Mouse (Mus musculus) olfactory bulb, adult 2 months (tissue): ENCODE data around the gene Dmpk. TPM values are rescaled to one million over a fixed set of nuclear protein-coding genes. Genes with fewer than 3 reads are reported as not detected.
"Not testable (repeated sequence)": the region's sequence is repeated elsewhere in the genome, so short reads cannot be mapped to it uniquely, and the experiment has no call there.

Source experiments
- H3K27ac ChIP-seq: fragments of 200-500 bp; 2 replicates; pipeline ENCODE4 v1.5.1; 2012; ENCODE audit warnings: low read depth, low read length; ENCODE audit not compliant: insufficient read depth
- H3K4me1 ChIP-seq: fragments of 200-500 bp; 2 replicates; pipeline ENCODE4 v1.6.1; 2012; ENCODE audit warnings: low read length; ENCODE audit not compliant: control insufficient read depth, insufficient read depth
- H3K4me3 ChIP-seq: fragments of 200-500 bp; 2 replicates; pipeline ENCODE4 v1.5.1; 2012; ENCODE audit warnings: mild to moderate bottlenecking, low read depth, low read length, moderate library complexity; ENCODE audit not compliant: insufficient read depth
- CTCF ChIP-seq: fragments of 200-500 bp; IDR thresholded peaks from 2 replicates; pipeline ENCODE4 v1.5.1; 2012; ENCODE audit warnings: low read depth, mild to moderate bottlenecking, low read length, moderate library complexity; ENCODE audit not compliant: insufficient read depth
- POLR2A ChIP-seq: fragments of 200-500 bp; IDR thresholded peaks from 2 replicates; pipeline ENCODE4 v1.6.1; 2012; ENCODE audit warnings: mild to moderate bottlenecking, low read depth, low read length, moderate library complexity; ENCODE audit not compliant: insufficient read depth
- WGBS: fragments of 180-500 bp; shearing (Covaris S2); methylation state at CpG from one replicate; pipeline ENCODE4 v1.1.7; 2018; 5-methylcytosine and 5-hydroxymethylcytosine counted together
- polyA plus RNA-seq: library from polyadenylated mRNA; stranded (reverse); fragments of >200 nt; gene quantifications from 2 replicates; pipeline ENCODE4 v1.2.4, GENCODE M21; 2012; ENCODE audit warnings: low replicate concordance; ENCODE audit not compliant: missing spikeins, insufficient read depth, insufficient read length

Dmpk gene
- polyA plus RNA-seq, 1 experiment: not detected

DNA sequence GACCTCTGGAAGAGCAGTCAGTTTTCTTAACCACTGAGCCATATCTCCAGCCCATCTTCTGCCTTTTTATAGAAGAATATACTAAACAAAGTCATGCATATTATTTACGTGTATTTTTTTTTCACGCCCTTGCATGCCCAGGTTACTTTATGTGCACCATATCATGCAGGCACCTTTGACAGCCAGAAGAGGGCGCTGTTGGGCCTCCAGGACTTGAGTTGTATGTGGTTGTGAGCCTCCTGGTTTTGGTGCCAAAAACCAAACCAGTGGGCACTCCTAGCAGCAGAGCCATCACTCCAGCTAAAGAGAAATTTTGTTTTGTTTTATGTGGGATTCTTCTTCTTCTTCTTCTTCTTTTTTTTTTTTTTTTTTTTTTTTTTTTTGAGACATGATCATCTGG, 14.1 kb upstream of the Dmpk start:
- peaks cover 7% of the 10 kb centered on the region for H3K4me1 ChIP-seq
- H3K4me3 ChIP-seq: no peak overlapping the region
- WGBS: 54% methylated on average over 3 of the region's 3 CpGs
- H3K27ac ChIP-seq: no peak overlapping the region
- TF ChIP-seq POLR2A (no peak), CTCF (no peak)

DNA sequence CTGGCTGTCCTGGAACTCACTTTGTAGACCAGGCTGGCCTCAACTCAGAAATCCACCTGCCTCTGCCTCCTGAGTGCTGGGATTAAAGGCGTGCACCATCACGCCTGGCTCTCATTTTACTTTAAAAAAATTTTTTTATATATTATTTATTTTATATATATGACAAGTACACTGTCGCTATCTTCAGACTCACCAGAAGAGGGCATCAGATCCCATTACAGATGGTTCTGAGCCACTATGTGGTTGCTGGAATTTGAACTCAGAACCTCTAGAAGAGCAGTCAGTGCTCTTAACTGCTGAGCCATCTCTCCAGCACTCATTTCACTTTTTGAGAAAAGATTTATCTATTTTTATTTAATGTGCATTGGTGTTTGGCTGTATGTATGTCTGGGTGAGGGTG, 12.6 kb upstream of the Dmpk start:
- not testable (repeated sequence) for H3K4me1 ChIP-seq, H3K4me3 ChIP-seq, H3K27ac ChIP-seq
- 58% methylated on average over 3 of the region's 3 CpGs for whole genome bisulfite sequencing

DNA sequence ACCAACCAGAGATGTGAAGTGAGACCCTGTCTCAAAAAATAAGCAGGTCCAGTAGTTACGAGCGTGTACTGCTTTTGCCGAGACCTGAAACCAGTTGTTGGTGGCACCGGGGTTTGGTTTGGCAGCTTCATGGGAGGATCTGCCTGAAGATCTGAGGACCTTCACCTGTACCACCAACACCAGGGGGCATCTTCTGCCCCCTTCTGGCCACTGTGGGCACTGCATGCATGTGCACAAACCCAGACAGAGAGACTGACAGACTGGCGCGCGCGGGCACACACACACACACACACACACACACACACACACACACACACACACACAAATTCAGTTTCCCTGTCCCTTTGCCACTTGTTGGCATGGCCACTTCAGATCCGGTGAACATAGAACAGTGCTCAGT, 10.1 kb upstream of the Dmpk start:
- H3K4me1 ChIP-seq: peaks cover 14% of the 10 kb centered on the region
- no peak overlapping the region for H3K4me3 ChIP-seq
- H3K27ac ChIP-seq: no peak overlapping the region
- WGBS: 80% methylated on average over 9 of the region's 9 CpGs
- TF ChIP-seq CTCF (peak; percentile 47; the same call in 1 of the 2 replicates), POLR2A (no peak)

DNA sequence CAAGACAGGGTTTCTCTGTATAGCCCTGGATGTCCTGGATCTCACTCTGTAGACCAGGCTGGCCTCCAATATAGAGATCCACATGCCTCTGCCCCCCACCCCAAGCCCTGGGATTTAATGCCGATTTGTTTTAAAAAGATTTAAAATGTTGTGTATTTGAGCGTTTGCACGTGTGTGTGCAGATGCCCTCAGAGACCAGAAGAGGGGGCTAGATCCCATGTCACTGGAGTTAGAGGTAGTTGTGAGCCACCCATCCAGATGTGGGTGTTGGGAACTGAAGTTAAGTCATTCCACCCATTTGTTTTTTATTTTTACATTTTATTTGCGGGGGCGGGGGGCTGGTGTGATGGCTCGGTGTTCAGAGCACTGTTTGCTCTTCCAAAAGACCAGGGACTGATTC, 9.2 kb upstream of the Dmpk start:
- no peak for TF ChIP-seq POLR2A
- TF ChIP-seq CTCF: no peak
- no peak overlapping the region for H3K27ac ChIP-seq
- peaks cover 14% of the 10 kb centered on the region for H3K4me1 ChIP-seq
- WGBS: 88% methylated on average over 6 of the region's 6 CpGs
- H3K4me3 ChIP-seq: no peak overlapping the region

DNA sequence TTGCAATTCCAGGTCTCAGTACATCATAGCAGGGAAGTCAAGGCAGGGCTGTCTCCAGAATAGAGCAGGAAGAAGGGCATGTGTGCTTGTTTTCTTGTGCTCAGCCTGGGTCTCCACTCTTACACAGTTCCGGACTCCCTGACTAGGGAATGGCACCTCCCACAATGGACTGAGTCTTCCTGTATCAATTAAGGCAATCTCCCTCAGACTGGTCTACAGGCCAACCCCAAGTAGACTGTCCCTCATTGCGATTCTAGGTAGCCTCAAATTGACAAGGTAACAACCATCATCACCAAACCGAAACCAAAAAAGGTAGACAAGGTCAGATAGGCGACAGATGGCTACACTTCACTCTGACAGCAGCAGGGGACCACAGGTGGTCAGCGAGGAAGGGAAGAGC, 8.4 kb upstream of the Dmpk start:
- TF ChIP-seq POLR2A (no peak), CTCF (no peak)
- H3K4me1 ChIP-seq: peaks cover 19% of the 10 kb centered on the region
- H3K27ac ChIP-seq: peak overlapping the region; percentile 30
- peak overlapping the region; percentile 84 for H3K4me3 ChIP-seq
- WGBS: 57% methylated on average over 5 of the region's 5 CpGs

DNA sequence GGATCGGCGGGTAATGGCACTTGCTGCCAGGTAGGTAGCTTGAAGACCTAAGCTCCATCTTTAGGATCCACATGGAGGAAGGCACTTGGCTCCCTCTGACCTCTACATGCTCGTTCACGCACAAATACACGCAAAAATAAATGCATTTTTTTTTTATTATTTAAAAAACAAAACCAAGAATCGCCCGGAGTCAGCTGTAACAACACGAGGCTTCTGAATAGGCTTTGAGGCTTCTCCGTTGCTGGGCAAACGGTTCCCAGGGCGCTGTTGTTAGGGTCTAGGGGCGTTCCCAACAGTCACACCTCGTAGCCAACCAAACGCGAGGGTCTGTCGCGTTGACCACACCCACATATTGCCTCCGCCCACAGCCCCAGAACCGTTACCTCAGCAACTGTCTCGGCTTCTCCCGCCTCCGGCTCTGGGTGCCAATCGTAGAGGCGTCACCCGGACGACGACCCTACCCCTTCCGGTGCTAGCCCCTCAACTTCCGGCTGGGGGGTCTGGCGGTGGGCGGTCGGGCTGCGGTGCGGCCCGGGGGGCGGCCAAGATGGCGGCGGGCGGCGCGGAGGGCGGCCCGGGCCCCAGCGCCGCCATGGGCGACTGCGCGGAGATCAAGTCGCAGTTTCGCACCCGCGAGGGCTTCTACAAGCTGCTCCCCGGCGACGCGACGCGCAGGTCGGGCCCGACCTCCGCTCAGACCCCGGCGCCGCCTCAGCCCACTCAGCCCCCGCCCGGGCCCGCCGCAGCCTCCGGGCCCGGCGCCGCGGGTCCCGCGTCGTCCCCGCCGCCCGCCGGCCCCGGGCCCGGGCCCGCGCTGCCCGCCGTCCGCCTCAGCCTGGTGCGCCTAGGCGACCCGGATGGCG, 7.7 kb upstream of the Dmpk start, which contains the start of gene Dmwd:
Dmwd (plus strand) TSS at position 505 of the 863 bp plus-strand sequence.
- Histone ChIP-seq H3K27ac (peak within 1 kb of the TSS; percentile 30), H3K4me1 (peaks cover 19% of the 10 kb centered on the region), H3K4me3 (peak within 1 kb of the TSS; percentile 84)
- no peak for TF ChIP-seq CTCF
- peak; percentile 42 for TF ChIP-seq POLR2A
- under 1% methylated on average over 90 of the region's 91 CpGs for WGBS

DNA sequence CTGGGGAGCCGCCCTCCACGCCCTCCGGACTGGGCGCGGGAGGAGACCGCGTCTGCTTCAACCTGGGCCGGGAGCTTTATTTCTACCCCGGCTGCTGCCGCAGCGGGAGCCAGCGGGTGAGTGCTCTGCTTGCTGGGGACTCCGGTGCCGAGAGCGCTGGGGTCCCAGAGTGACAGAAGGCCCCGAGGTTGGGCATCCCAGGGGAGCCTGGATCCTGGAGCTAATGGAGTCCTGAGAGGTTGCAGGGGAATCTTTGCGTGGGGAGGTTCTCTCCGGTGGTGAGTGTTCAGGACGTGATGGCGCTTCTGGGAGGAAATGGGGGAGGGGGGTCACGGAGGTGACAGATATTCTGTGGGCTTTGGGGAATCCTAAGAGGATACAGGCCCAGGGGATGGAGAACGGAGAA, 7.1 kb upstream of the Dmpk start:
- TF ChIP-seq CTCF (no peak), POLR2A (no peak; the same call in 1 of the 2 replicates)
- no peak overlapping the region for H3K27ac ChIP-seq
- WGBS: under 1% methylated on average over 22 of the region's 22 CpGs

DNA sequence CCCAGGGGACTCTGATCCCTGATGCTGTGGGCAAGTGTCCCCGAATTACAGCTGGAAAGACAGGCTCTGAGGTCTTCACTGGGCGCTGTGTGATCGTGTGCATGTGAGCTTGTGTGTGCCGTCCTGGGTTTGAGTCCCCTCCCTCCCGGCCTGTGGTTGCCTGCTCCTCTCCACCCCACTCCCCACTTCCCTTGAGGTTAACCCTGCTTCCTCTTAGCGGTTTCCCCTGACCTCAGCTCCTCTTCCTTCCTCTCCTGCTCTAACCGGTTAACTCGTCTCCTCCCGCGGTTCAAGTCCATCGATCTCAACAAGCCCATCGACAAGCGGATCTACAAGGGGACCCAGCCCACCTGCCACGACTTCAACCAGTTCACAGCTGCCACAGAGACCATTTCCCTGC, 5.9 kb upstream of the Dmpk start:
- Histone ChIP-seq H3K4me3 (no peak overlapping the region), H3K27ac (no peak overlapping the region), H3K4me1 (peaks cover 20% of the 10 kb centered on the region)
- TF ChIP-seq CTCF (no peak), POLR2A (no peak)
- WGBS: 68% methylated on average over 14 of the region's 14 CpGs

More for the DNA sequence above, 7.1 kb upstream of the Dmpk start:
- Histone ChIP-seq H3K4me1 (peaks cover 19% of the 10 kb centered on the region), H3K4me3 (peak overlapping the region; percentile 84)

DNA sequence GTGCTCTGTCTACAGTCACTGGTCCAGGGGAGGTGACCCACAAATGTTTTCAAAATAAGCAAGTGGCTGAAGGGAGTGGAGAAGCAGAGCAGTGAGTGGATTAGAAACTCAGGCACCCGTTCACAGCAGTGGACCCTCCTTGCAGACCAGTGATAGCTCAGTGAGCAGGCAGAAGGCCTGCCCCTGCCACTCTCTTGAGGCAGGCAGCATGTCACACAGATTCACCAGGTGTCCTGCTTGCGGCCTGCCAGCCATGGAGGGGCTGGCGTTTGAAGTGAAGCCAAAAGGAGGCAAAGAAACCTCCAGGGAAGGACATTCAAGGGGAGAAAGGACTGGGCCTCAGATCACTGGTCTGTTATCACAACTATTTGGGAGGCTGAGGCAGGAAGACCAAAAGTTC, 4.9 kb upstream of the Dmpk start:
- 76% methylated on average over 3 of the region's 3 CpGs for WGBS
- H3K27ac ChIP-seq: no peak overlapping the region
- H3K4me3 ChIP-seq: no peak overlapping the region
- TF ChIP-seq CTCF (no peak), POLR2A (no peak)
- H3K4me1 ChIP-seq: peaks cover 25% of the 10 kb centered on the region
